Mouse (Mus musculus) adipocyte (in vitro differentiated cells): ENCODE data around the gene Eif2b1.
A peak's percentile ranks its signal among the peaks of the same experiment; 100 is the strongest.
"Not testable (repeated sequence)": the region's sequence is repeated elsewhere in the genome, so short reads cannot be mapped to it uniquely, and the experiment has no call there.

ENCODE experiments used
- DNase-seq: peaks from one replicate; pipeline ENCODE4 v3.0.0-alpha.2; 2016; ENCODE audit warnings: low spot score

The Eif2b1 gene

DNA sequence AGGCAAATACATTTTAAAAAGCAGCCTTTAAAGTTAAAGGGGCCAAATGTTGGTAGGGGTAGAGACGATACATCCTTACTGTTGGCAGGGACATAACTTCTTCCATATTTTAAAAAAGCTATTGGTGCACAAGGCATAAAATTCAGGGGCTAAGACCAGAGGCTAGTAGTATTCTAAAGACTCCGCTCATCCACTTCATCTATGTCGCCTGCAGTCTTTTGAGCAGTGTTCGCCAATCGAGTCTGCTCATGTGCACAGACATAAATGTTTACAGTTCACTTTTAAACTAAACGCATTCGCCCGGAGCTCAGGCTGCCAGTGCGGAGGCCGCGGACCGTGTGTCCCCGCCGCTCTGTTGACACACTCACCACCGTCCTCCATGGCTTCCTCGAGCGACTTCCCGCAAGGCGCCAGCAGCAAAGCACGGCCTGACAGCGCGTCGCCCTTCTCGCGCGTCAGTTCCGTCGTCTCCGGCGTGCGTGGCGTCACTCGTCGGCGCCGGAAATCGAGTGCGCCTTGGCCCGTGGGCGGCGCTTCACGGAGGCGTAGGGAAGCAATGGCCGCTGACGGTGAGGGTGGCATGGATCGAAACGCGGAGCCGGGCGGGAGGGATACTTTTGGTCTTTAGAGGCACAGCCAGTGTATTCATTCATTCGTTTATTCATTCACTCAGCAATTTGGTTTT is at the start of gene Eif2b1, which contains the start of gene Gtf2h3:
Eif2b1 (minus strand) TSS at position 499 of the 685 bp plus-strand sequence.
Gtf2h3 (plus strand) TSS at position 508 of the 685 bp plus-strand sequence.
- peak; percentile 91 for DNase-seq

DNA sequence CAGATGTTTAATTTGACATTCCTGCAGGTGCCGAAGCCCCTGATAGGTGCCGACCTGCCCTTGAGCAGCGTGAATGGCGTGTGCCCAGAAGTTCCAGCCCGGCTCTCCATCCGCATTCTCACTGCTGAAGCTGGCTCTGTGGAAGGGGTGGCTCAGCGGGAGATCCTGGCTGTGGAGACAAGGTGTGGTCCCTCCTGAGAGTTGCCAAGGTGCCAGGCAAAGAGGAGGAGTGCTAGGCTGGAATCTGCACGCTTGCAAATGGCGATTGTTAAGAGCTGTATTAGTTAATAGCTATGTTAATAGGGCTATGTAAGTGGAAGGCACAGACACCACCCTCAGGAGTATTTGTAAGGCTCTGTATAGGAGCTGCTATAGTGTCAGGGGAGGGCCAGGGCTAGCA is 45.4 kb upstream of the Eif2b1 start:
- no peak for DNase-seq

DNA sequence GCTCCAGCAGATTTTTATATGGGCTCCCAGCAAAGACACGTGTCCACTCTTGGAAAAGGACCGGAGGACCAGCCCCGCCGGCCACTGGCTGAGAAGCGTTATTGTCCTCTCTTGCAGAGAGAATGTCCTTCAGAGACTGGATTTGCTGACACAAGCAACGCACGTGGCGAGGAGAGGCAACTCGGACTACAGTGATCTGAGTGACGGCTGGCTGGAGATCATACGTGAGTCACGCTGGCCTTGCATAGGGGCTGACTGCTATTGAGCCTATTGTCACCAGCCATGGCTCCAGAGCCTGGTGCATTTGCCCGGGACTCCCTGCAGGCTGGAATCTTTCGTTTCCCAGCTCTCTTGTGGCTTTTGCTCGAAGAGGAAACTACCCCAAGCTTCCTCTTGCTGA is 44.0 kb upstream of the Eif2b1 start:
- no peak for DNase-seq

DNA sequence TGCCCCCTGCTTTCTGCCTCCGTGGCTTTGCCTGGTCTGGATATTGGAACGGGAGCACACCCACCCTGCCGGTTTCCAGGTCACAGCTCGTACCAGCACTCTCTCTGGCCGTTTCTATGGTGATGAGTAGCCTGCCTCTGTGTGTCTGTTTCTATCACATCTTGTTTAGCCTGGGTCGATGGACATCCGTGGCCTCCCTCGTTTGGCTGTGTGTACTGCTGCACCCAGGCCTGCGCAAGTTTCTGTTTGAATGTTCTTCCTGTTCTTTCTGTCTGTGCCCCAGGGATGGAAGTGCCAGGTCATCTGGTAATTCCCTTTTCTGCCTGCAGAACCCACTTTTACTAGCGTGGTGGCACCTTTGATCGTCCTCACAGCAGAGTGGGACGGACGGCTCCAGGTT is 42.4 kb upstream of the Eif2b1 start:
- DNase-seq: no peak

DNA sequence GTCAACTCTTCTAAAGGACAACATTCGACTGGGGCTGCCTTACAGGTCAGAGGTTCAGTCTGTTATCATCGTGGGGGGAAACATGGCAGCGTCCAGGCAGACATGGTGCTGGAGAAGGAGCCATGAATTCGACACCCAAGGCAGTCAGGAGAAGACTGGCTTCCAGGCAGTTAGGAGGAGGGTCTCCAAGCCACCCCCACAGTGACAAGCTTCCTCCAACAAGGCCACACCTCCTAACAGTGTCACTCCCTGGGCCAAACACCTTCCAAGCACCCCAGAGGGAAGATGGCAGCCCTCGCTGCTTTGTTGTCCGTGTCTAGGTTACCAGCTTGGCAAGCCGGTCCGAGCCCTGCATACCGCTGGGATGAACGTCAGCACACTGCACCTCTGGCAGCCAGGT is 39.8 kb upstream of the Eif2b1 start:
- no peak for DNase-seq

DNA sequence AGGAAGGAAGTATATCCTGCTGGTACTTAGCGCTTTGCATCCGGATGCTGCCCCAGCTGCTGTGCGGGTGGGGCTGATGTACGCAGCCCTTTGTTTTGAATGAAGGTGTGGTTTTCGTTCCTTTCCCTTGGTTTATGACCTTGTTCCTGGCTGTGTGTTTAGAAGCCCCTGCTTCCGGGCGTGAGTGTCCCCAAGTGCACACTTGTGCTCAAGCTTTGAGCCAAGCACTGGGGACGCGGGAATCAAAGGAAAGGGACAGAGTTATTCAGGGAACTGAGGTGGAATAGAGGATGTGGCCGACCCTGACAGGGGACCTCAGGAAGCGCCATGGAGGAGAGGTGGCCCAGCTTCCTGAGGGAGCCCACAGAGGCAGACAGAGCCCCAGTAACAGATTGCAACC is 35.8 kb upstream of the Eif2b1 start:
- DNase-seq: no peak

DNA sequence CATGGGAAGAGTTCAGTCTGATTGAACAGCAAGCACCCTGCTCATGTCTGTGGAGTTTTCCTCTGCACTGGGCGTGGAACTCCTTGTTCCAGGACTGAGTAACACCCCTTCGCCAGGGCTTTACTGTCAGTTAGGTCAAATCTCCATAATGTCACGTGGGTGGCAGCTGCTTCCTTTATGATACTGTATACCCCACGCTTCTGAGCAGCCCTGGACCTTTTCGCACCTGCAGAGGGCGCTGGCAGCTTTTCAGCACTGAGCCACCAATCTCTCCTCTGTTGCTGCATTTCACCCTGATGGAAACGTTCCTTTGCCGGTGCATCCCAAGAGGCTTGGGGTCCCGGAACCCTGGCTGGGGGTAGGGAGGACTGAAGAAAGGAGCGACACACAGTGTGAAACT is 32.0 kb upstream of the Eif2b1 start:
- no peak for DNase-seq

DNA sequence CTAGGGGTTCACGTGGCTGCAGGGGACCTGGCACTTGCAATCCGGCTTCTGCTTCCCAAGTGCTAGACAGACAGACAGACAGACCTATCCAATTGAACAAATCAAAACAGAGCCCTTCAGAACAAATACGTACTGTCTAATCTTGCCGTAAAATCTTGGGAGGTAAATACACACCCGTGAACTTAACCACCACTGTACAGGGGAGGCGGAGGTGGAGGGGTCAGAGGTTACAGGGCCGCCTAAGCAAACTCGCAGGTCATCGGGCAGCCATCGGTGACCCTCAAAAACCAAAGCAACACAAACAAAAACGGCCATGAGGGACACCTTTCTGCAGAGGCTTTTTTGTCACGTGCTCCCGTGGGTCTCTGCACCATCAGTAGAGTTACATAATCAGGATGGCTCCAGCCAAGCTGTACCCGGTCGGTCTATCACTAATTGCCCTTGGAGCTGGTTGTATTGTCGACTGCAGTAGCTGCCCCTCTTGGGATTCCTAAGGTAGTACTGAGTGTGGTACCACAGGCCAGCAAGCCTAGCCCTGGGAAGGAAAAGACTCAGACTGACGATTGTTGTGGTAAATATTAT is 26.2 kb upstream of the Eif2b1 start:
- no peak for DNase-seq

DNA sequence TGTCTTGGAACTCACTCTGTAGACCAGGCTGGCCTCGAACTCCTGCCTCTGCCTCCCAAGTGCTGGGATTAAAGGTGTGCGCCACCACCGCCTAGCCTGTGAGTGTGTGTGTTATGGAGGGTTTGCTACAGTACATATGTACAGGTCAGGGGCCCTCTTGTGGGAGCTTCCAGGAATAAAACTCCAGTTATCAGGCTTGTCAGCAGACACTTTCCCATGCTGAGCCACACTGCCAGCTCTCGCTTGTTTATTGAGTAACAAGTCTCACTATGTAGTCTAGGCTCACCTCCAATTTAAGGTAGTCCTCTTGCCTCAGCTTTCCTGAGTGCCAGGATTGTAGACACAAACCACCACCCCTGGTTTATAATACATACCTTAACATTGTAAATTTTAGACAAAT is 25.4 kb upstream of the Eif2b1 start:
- no peak for DNase-seq

DNA sequence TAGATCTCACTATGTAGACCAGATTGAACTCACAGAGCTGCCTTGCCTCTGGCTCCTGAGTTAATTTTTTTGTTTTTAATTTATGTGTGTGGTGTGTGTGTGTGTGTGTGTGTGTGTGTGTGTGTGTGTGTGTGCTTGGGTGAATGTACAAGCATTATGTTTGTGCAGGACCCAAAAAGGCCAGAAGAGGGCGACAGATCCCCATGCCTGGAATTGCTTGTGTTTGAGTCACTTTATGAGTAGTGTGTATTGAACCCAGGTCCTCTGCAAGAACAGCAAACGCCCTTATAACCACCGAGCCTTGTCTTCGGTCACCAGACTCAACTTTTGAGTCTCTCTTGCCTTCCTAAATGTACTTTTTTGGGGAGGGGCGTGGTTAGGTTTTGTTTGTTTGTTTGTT is 23.4 kb upstream of the Eif2b1 start:
- DNase-seq: peak; percentile 29

DNA sequence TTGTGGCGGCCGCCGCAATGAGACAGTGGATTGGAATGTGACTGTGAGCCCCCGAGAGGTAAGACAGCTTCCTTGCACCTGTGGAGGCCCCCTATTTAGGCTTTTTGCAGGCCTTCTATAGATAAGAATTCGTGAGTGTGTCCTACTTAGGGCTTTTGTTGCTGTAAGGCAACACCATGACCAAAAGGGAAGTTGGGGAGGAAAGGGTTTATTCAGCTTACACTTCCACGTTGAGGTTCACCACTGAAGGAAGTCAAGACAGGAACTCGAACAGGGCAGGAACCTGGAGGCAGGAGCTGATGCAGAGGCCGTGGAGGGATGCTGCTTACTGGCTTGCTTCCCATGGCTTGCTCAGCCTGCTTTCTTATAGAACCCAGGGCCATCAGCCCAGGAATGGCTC is 20.8 kb upstream of the Eif2b1 start:
- not testable (repeated sequence) for DNase-seq

DNA sequence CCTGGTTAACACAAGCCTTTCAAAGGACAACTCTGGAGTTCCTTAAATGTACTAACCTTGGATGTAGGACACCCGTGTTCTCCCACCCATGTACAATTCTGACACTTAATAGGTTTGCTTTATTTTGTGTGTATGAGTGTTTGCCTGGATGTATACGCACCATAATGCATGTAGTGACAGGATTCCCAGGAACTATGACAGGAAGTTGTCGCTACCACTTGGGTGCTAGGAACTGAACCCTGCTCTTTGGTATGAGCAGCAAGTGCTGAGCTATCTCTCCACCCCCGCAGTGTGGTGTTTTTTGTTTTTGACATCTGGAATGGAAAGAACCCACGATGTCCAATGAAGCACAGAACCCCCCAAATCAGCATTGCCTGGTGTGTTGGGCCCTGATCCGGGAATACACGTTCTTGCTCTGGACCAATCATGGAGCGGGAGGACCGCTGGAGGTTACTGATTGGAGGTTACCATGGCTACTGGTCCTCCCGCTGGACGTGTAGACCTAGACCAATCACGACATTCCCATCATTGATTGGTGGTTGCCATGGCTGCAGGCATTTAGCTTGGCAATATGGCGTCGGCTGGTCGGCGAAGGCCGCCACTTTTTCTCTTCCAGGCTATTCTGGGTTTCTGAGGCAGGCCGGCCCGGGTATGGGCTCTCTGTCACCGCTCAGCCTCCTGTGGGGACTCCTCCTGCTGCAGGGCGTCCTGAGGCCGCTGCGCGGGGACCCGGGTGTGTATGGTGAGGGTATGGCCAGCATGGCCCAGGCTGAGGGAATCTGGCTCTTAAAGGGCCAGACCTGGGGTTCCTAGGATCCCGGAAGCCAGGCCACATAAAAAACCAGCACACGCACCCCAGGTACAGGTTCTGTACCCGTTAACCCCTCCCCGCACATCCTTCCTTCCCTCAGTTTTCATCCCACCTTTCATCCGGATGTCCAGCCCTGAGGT is 19.6 kb upstream of the Eif2b1 start:
- DNase-seq: peak; percentile 99

DNA sequence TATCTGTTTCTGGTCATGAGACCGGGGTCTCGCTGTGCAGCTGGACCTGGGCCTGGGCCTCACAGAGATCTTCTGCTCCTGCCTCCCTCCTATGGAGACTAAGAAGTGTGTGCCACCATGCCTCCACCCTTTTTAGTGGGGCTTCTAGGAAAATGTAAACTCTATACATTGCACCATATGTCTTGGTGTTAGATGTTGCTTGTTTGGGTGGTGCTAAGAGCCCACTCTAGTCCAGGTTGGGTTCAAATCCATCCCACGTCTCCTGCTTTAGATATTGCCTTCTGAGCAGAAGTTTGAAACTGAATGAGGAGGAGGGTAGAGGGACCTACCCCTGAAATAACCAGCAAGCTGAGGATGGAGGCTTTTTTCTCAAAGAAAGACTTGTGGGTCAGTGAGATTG is 13.8 kb upstream of the Eif2b1 start:
- no peak for DNase-seq

DNA sequence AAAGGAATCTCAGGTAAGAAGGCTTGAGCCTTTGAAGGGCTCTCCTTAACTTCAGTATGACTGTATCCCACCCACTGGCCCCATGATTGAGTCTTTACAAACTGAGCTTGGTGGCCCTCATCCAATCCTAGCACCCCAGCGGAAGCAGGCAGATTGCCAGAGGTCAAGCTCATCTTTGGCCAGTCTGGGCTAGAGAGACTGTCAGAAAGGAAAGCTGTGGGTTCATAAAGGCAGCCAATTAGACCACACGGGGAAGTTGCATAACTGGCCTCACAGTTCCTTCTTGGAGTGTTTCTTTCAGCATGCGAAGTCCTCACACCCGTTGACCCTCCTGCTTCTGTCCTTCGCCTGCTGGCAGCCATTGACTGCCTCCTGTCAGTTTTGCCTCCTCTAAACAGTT is 3.6 kb upstream of the Eif2b1 start:
- peak; percentile 62 for DNase-seq

DNA sequence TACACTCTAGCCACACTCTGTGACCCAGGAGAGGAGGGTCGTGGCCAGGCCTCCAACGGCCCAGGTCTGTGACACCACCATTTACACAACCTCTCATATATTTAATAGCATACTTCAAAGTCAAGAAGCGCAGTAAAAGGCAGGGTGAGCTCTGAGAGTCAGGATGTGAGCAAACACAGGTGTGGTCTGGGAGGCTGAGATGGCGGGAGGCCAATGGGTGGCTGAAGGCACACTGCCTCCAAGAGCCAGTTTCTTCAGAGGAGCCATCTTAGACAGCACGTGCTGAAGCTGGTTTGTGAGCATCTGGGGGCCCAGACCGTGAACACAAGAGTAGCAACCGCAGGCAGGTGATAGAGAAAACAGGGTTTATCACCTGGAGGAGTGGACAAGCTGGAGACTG is 3.5 kb downstream of the Eif2b1 start:
- DNase-seq: no peak

DNA sequence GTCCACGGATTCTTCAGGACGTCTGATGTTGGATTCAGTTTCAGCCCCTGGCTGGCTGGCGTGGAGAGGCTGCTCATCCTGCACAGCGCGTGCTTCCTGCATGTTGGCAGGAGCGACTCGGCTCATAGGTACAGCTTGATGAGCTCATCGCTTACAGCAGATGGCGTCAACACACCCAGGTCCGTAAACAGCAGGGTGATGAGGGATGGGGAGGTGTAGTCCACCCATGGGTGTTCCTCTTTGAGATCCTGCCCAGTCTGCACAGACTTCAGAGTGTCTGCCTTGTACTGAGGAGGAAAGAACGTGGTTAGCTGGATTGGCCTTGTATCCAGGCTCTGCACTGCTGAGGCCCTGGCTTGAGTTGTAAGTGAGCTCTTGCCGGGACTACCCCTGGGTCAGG is 7.9 kb downstream of the Eif2b1 start:
- DNase-seq: no peak

DNA sequence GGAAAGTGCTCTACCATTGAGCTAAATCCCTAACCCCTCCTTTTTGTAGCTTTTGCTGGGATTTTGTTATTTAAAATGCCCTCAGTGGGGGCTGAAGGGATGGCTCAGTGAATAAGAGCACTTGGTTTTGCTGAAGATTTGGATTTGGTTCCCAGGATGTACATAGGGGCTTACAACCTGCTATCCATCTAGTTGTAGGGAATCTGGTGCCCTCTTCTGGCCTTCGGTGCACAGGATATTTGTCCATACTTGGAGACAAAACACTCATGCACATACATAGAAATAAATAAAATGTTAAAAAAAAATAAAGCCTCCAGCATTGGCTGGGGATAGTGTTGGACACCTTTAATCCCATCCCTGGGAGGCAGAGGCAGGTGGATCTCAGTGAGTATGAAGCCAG is 23.8 kb downstream of the Eif2b1 start:
- peak; percentile 43 for DNase-seq

DNA sequence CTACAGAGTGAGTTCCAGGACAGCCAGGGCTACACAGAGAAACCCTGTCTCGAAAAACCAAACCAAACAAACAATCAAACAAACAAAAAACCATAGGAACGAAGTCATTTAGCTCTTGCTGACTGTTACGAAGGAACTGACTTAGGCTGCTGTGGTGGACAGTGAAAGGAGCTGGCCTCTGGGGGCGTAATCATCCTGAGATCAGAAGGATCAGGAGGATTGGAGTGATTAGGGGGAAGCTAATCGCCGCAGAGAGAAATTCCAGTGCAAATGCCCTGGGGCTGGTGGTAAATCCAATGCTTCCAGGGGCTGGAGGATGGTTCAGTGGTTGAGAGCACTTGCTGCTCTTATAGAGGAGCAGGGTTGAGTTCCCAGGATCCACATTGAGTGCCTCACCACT is 25.3 kb downstream of the Eif2b1 start:
- no peak for DNase-seq

DNA sequence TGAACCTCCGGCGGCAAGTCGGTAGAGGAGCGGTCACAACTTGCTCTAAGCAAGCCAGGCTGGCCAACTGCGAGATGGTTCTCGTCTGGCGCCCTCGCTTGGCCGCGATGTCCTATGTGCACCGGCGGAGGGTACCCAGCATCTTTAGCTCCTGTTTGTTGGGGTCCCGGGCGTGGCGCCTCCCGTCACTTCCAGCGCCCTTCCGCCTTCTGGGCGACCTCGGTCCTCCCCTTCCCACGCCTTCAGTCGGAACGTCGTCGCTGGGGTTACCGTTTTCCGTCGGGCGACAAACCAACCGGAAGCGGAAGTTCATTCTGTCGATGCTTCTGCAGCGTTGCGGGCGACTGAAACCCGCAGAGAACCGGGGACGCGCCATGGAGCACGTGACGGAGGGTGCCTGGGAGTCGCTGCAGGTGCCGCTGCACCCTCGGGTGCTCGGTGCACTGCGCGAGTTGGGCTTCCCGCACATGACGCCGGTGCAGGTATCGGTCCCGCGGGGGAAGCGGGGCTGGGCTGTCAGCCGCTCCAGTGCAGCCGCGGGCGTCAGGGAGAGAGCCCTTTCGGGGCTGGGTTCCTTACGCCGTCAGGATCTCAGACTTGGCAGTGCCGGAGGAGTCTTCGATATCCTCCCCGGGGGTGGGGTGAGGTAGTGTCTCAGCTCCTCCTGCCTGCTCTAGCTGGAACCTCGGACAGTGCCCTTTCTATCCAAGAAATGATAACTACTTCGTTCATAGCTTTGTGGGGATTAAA is 26.2 kb downstream of the Eif2b1 start, which contains the start of gene Ddx55:
Ddx55 (plus strand) TSS at position 307 of the 750 bp plus-strand sequence.
- DNase-seq: peak; percentile 92

DNA sequence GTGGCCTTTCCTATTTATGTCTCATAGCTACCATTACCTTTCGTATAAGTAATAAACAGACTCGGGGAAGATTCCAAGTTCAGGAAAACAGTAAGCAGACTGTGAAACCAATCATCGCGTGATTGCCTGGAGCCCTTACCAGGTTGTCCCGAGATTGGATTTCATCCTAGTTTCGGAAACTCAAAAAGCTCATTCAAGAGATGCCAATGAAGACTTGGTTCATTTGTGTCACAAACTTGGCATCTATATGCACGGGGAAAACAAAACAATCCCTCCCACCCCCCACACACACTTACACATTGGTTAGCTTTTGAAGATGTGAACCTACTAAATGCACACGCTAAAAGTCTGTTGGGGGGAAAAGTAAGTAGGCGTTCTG is 26.8 kb downstream of the Eif2b1 start:
- DNase-seq: peak; percentile 74

DNA sequence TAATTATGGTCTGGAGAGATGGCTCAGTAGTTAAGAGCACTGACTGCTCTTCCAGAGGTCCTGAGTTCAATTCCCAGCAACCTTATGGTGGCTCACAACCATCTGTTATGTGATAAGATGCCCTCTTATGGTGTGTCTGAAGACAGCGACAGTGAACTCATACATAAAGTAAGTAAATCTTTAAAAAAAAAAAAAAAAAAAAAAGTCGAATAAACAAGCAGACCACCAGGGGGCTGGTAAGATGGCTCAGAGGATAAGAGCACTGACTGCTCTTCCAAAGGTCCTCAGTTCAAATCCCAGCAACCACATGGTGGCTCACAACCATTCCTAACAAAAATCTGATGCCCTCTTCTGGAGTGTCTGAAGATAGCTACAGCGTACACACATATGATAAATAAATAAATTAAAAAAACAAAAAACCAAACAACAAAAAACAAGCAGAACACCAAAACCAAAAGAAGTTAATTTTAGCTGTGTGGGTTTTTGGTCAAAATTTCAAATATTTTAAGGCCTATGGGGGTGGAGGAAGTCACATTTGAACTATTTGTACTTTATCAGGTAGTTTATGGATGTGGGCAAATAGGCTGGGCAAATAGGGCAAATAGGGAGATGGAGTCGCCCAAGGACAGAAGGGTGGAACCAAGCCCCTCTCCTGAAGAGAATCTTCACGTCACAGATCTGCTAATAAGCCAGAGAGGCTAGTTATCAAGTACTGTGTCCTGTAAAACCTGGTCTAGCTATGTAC is 27.4 kb downstream of the Eif2b1 start:
- DNase-seq: not testable (repeated sequence)
